Mouse (Mus musculus): ENCODE measurements at regions not wholly inside any gene's neighbourhood (a gene's known extent, or its start where the extent isn't known, plus 50 kb on each side); places are given as distances from the start of the nearest gene placed in this dataset.

DNA sequence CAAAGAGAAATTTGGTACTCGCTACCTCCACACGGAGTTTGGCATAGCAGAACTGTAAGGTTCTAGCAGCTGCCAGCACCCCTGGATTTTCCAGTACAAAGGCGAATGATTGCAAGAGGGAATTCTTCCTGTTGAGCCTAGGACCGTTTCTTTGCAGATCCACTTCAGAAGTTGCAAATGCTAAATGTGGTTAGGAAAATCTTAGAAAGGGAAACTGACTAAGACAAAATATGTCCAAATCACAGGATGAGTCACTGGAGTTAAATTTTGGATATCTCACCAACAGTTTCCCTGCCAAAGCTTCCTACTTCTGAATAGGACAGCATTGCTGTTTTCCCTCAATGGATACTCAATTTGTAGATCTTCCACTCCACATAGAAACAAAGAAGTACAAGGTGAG, 395.4 kb upstream of the Ubash3b start:
- H3K4me3 ChIP-seq: no peak overlapping the region
- no peak overlapping the region for H3K27ac ChIP-seq
- no peaks in the 10 kb centered on the region for H3K4me1 ChIP-seq (replicated peaks)
- no peaks in the 10 kb centered on the region for H3K9me3 ChIP-seq
- no peak for DNase-seq (ENCODE audit: low spot score)
- H3K36me3 ChIP-seq: peaks cover 29% of the 10 kb centered on the region
- WGBS: 90% methylated on average over 4 of the region's 4 CpGs
- no peaks in the 10 kb centered on the region for H3K27me3 ChIP-seq (ENCODE audit: insufficient read depth, poor library complexity, severe bottlenecking)

DNA sequence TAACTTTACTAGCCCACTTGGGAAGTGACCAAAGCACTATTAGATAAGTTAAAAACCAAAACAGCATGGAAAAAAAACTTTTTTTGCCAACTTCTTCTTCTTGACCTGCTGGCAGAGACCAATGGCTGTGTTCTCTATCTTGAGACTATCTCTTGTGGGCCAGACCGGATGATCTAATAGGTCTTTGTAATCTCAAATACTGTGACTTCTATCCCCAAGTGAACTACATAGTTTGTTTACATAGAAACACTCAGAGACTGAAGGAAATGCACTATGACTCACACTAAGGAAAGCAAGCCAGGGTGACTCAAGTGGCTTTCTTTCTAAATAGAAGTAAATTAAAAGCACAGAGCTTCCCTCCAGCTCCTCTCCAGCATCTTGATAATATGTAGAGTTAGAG, 384.3 kb upstream of the Ubash3b start:
- no peak overlapping the region for H3K4me3 ChIP-seq
- WGBS: 87% methylated on average over 1 of the region's 1 CpGs
- no peaks in the 10 kb centered on the region for H3K27me3 ChIP-seq (ENCODE audit: insufficient read depth, poor library complexity, severe bottlenecking)
- peaks cover 12% of the 10 kb centered on the region; the same call in 1 of the 2 replicates for H3K36me3 ChIP-seq
- no peaks in the 10 kb centered on the region for H3K9me3 ChIP-seq
- no peak for DNase-seq (ENCODE audit: low spot score)
- no peaks in the 10 kb centered on the region for H3K4me1 ChIP-seq (replicated peaks)
- H3K27ac ChIP-seq: no peak overlapping the region

DNA sequence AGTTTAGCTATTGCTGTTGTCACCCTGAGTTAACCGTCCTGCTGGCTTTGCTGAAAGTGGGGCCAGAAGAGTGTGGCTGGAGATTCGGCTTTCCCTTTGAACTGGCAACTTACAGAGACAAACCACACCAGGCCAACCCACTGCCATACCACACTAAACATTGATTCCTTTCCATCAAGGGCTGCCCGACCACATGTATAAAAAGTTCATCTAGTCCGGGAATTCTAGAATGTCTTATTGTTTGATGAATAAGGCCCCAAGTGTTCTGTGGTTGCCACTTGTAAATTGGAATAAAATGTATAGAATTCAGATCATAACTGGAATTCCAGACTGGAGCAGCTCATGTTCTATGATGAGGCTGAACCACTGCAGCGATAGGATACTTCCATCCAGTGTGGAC, 381.0 kb upstream of the Ubash3b start:
- 90% methylated on average over 5 of the region's 5 CpGs for WGBS
- H3K27me3 ChIP-seq (ENCODE audit: insufficient read depth, poor library complexity, severe bottlenecking): no peaks in the 10 kb centered on the region

DNA sequence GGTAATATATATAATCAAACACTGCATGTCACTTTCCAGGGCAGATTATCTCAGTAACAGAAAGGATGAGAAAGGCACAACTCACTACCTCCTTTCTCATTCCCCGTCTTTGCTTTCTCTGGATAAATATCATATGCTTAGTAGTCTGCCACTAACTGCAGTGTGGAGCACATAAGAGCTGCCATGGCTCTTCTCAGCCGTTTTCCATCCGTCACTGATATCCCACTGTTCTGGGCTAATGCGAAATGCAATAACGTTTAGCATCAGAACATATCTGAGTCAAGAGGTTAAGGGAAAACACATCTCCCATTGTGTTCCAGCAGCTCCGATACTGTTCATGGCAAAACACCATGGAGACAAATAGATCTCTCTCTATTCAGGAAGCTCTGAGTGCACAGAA, 379.8 kb upstream of the Ubash3b start:
- H3K4me1 ChIP-seq (replicated peaks): no peaks in the 10 kb centered on the region
- H3K9me3 ChIP-seq: no peaks in the 10 kb centered on the region
- H3K27ac ChIP-seq: peak overlapping the region; percentile 45; the same call in 1 of the 2 replicates
- no peaks in the 10 kb centered on the region for H3K27me3 ChIP-seq (ENCODE audit: insufficient read depth, poor library complexity, severe bottlenecking)
- H3K36me3 ChIP-seq: peaks cover 31% of the 10 kb centered on the region
- H3K4me3 ChIP-seq: no peak overlapping the region
- WGBS: 74% methylated on average over 6 of the region's 6 CpGs
- no peak for DNase-seq (ENCODE audit: low spot score)

More for the DNA sequence above, 381.0 kb upstream of the Ubash3b start:
- no peak for DNase-seq (ENCODE audit: low spot score)
- Histone ChIP-seq H3K9me3 (no peaks in the 10 kb centered on the region), H3K4me3 (no peak overlapping the region), H3K27ac (no peak overlapping the region), H3K4me1 (replicated peaks) (no peaks in the 10 kb centered on the region), H3K36me3 (peaks cover 22% of the 10 kb centered on the region)

- no peak overlapping the region for H3K27ac ChIP-seq
- no peak for DNase-seq (ENCODE audit: low spot score)
- 77% methylated on average over 3 of the region's 3 CpGs for WGBS
- 0 out of 2 replicates have a peak, but pooled peaks cover 4% of the 10 kb centered on the region for H3K4me1 ChIP-seq (replicated peaks)
- H3K9me3 ChIP-seq: no peaks in the 10 kb centered on the region
- H3K36me3 ChIP-seq: peaks cover 53% of the 10 kb centered on the region
- no peak overlapping the region for H3K4me3 ChIP-seq
- H3K27me3 ChIP-seq (ENCODE audit: insufficient read depth, poor library complexity, severe bottlenecking): no peaks in the 10 kb centered on the region
These were observed 371.3 kb upstream of the Ubash3b start for GRCm38 (mm10) chr9:41532786-41533185.

DNA sequence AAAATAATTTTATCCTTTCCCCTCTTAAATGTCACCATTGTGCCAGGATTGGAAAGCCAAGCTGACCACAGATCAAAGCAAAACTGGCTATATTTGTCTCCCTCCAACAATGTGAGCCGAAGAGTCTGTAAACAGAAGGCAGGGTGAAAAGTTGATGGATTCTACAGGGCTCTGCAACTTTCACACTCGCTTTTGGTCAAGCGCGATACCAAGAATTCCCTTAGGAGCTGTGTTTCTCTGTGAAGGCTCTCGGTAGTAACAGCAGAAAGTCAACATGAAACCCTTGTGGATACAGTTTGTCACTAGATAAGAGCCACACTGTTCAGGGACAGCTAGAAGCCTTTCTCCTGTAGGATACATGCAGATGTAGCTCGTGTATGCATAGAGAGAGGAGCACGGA, 370.8 kb upstream of the Ubash3b start:
- no peaks in the 10 kb centered on the region for H3K27me3 ChIP-seq (ENCODE audit: insufficient read depth, poor library complexity, severe bottlenecking)
- WGBS: 82% methylated on average over 7 of the region's 7 CpGs
- no peak overlapping the region for H3K4me3 ChIP-seq
- no peak for DNase-seq (ENCODE audit: low spot score)
- no peak overlapping the region for H3K27ac ChIP-seq
- 0 out of 2 replicates have a peak, but pooled peaks cover 4% of the 10 kb centered on the region for H3K4me1 ChIP-seq (replicated peaks)
- H3K9me3 ChIP-seq: no peaks in the 10 kb centered on the region
- H3K36me3 ChIP-seq: peaks cover 53% of the 10 kb centered on the region

DNA sequence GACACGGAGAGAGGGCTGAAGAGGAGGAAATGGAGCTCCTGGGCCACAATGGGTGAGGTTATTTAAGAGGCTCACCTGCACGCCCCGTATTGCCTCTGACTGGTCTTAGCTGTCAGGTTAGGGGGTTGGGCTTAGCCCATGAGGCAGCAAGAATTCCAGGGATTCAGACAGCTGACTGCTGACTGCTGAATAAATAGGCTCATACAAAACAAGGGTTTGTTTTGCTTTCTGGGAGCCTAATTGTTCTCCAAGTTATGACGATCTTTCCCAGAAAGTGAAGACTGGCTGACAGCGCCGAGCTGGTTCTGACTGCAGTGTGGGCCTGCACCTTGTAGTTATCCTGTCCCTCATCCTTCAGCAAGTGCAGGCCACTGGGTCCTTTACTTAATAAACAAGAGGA, 370.1 kb upstream of the Ubash3b start:
- Histone ChIP-seq H3K27me3 (ENCODE audit: insufficient read depth, poor library complexity, severe bottlenecking) (no peaks in the 10 kb centered on the region), H3K4me3 (no peak overlapping the region), H3K9me3 (no peaks in the 10 kb centered on the region), H3K27ac (no peak overlapping the region), H3K36me3 (peaks cover 53% of the 10 kb centered on the region), H3K4me1 (replicated peaks) (0 out of 2 replicates have a peak, but pooled peaks cover 4% of the 10 kb centered on the region)
- 79% methylated on average over 6 of the region's 6 CpGs for WGBS
- no peak for DNase-seq (ENCODE audit: low spot score)

- DNase-seq (ENCODE audit: low spot score): no peak
- peak overlapping the region; percentile 70 for H3K27ac ChIP-seq
These were observed 364.6 kb upstream of the Ubash3b start for GRCm38 (mm10) chr9:41526126-41526525.

GRCm38 (mm10) chr9:41525534-41525933, 364.0 kb upstream of the Ubash3b start:
- peaks cover 67% of the 10 kb centered on the region for H3K36me3 ChIP-seq
- peaks cover 18% of the 10 kb centered on the region for H3K4me1 ChIP-seq (replicated peaks)
- H3K27ac ChIP-seq: peak overlapping the region; percentile 70
- H3K4me3 ChIP-seq: no peak overlapping the region
- DNase-seq (ENCODE audit: low spot score): no peak
- H3K27me3 ChIP-seq (ENCODE audit: insufficient read depth, poor library complexity, severe bottlenecking): no peaks in the 10 kb centered on the region
- 64% methylated on average over 1 of the region's 1 CpGs for WGBS
- H3K9me3 ChIP-seq: no peaks in the 10 kb centered on the region

More at GRCm38 (mm10) chr9:41526126-41526525, 364.6 kb upstream of the Ubash3b start:
- H3K36me3 ChIP-seq: peaks cover 71% of the 10 kb centered on the region
- no peaks in the 10 kb centered on the region for H3K9me3 ChIP-seq
- 65% methylated on average over 8 of the region's 8 CpGs for WGBS
- H3K4me3 ChIP-seq: no peak overlapping the region
- H3K4me1 ChIP-seq (replicated peaks): peaks cover 18% of the 10 kb centered on the region
- no peaks in the 10 kb centered on the region for H3K27me3 ChIP-seq (ENCODE audit: insufficient read depth, poor library complexity, severe bottlenecking)

GRCm38 (mm10) chr9:41524591-41524990, 363.1 kb upstream of the Ubash3b start:
- no peak overlapping the region for H3K4me3 ChIP-seq
- H3K36me3 ChIP-seq: peaks cover 65% of the 10 kb centered on the region
- H3K27me3 ChIP-seq (ENCODE audit: insufficient read depth, poor library complexity, severe bottlenecking): no peaks in the 10 kb centered on the region
- WGBS: 90% methylated on average over 7 of the region's 7 CpGs
- 0 out of 2 replicates have a peak overlapping the region, but pooled peaks have one; percentile 70 for H3K27ac ChIP-seq
- no peaks in the 10 kb centered on the region for H3K9me3 ChIP-seq
- no peak for DNase-seq (ENCODE audit: low spot score)
- peaks cover 18% of the 10 kb centered on the region for H3K4me1 ChIP-seq (replicated peaks)

DNA sequence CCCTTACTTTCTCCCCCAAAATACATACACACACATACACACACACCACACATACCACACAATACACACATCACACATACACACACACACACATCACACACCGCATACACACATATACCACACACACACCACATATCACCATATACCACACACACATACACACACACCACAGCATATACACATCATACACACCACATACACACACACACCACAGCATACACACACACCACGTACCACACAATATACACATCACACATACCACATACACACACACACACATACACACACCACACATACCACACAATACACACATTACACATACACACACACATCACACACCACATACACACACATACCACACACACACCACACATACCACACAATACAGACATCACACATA, 362.5 kb upstream of the Ubash3b start:
- WGBS: 93% methylated on average over 2 of the region's 2 CpGs
- Histone ChIP-seq H3K4me3 (no peak overlapping the region), H3K9me3 (no peaks in the 10 kb centered on the region), H3K27me3 (ENCODE audit: insufficient read depth, poor library complexity, severe bottlenecking) (no peaks in the 10 kb centered on the region), H3K27ac (no peak overlapping the region), H3K4me1 (replicated peaks) (peaks cover 18% of the 10 kb centered on the region), H3K36me3 (peaks cover 63% of the 10 kb centered on the region)
- DNase-seq (ENCODE audit: low spot score): no peak

DNA sequence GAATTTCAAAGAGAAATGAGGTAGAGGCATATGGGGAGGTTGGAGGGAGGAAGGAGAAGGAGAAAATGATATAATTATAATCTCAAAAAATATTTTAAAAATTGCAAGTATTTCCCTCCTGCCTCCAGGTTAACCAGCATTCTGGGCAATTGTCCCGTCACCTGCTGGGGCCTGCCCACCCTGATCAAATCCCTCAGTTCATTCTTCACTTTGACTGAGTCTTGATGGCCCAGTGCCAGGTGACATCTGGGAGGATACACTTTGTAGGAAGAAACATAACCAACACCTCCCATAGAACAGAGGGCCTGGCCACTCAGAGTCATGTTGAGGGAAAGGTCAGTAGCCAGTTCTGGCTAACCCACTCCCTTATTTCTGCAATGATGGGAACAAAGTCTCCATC, 360.8 kb upstream of the Ubash3b start:
- H3K27me3 ChIP-seq (ENCODE audit: insufficient read depth, poor library complexity, severe bottlenecking): no peaks in the 10 kb centered on the region
- 88% methylated on average over 1 of the region's 1 CpGs for WGBS
- H3K4me1 ChIP-seq (replicated peaks): peaks cover 18% of the 10 kb centered on the region
- DNase-seq (ENCODE audit: low spot score): no peak
- H3K27ac ChIP-seq: no peak overlapping the region
- no peaks in the 10 kb centered on the region for H3K9me3 ChIP-seq
- peaks cover 67% of the 10 kb centered on the region for H3K36me3 ChIP-seq
- no peak overlapping the region for H3K4me3 ChIP-seq

GRCm38 (mm10) chr9:41517787-41518186, 356.3 kb upstream of the Ubash3b start:
- Histone ChIP-seq H3K4me3 (no peak overlapping the region), H3K27me3 (ENCODE audit: insufficient read depth, poor library complexity, severe bottlenecking) (no peaks in the 10 kb centered on the region), H3K27ac (no peak overlapping the region), H3K4me1 (replicated peaks) (no peaks in the 10 kb centered on the region; the same call in 1 of the 2 replicates), H3K9me3 (no peaks in the 10 kb centered on the region), H3K36me3 (peaks cover 39% of the 10 kb centered on the region)
- WGBS: 71% methylated on average over 2 of the region's 2 CpGs
- DNase-seq (ENCODE audit: low spot score): no peak

All from hindbrain, embryonic 10.5 days (tissue).